Mouse (Mus musculus) stomach, postnatal 0 days (tissue): ENCODE data around the gene Aamp. TPM values are rescaled to one million over a fixed set of nuclear protein-coding genes. Genes with fewer than 3 reads are reported as not detected.
A peak's percentile ranks its signal among the peaks of the same experiment; 100 is the strongest.

ENCODE experiments used
- ATAC-seq: fragments of 200-750 bp; cut with Nextera tagmentation; 2 replicates; pipeline ENCODE4 v1.8.0; 2017; ENCODE audit not compliant: low FRiP score, low TSS enrichment
- DNase-seq: peaks from one replicate; pipeline ENCODE4 v3.0.0-alpha.2; 2016; ENCODE audit warnings: low spot score
- H3K27ac ChIP-seq: fragments of 300-500 bp; sonication (generic); replicated peaks from 2 replicates; pipeline ENCODE4 v1.5.1; 2014; ENCODE audit warnings: mild to moderate bottlenecking, control low read depth
- H3K27me3 ChIP-seq: fragments of 300-500 bp; sonication (generic); 2 replicates; pipeline ENCODE4 v1.6.1; 2014; ENCODE audit warnings: low read length; ENCODE audit not compliant: control insufficient read depth, insufficient read depth
- H3K36me3 ChIP-seq: fragments of 300-500 bp; sonication (generic); 2 replicates; pipeline ENCODE4 v1.6.1; 2014; ENCODE audit warnings: low read length, mixed read lengths; ENCODE audit not compliant: control insufficient read depth, insufficient read depth
- H3K4me1 ChIP-seq: fragments of 300-500 bp; sonication (generic); replicated peaks from 2 replicates; pipeline ENCODE4 v1.6.1; 2014; ENCODE audit warnings: antibody characterized with exemption; ENCODE audit not compliant: control insufficient read depth, insufficient read depth
- H3K4me2 ChIP-seq: fragments of 300-500 bp; sonication (generic); replicated peaks from 2 replicates; pipeline ENCODE4 v1.6.1; 2014; ENCODE audit warnings: low read depth, mild to moderate bottlenecking, control low read depth, moderate library complexity
- H3K4me3 ChIP-seq: fragments of 300-500 bp; sonication (generic); 2 replicates; pipeline ENCODE4 v1.5.1; 2014; ENCODE audit warnings: low read depth, low read length, control low read depth
- H3K9ac ChIP-seq: fragments of 300-500 bp; sonication (generic); 2 replicates; pipeline ENCODE4 v1.6.1; 2014; ENCODE audit warnings: mild to moderate bottlenecking, low read length, control low read depth, mixed read lengths
- H3K9me3 ChIP-seq: fragments of 300-500 bp; sonication (generic); 2 replicates; pipeline ENCODE4 v1.6.1; 2016; ENCODE audit warnings: low read length; ENCODE audit not compliant: control insufficient read depth
- CTCF ChIP-seq: IDR thresholded peaks from 2 replicates; pipeline ENCODE4 v1.5.1; 2016; ENCODE audit warnings: antibody characterized with exemption, low read depth, mild to moderate bottlenecking, moderate library complexity
- EP300 ChIP-seq: optimal IDR thresholded peaks from 2 replicates; pipeline ENCODE3; 2016; ENCODE audit warnings: antibody characterized with exemption
- WGBS: fragments of 180-500 bp; shearing (Covaris S2); extraction: QIAGEN DNeasy Blood & Tissue Kit; methylation state at CpG from one replicate; pipeline ENCODE4 v1.1.7; 2014; 5-methylcytosine and 5-hydroxymethylcytosine counted together
- polyA plus RNA-seq: library from polyadenylated mRNA; unstranded; fragments of >200 nt; fragmentation: Nextera tagmentation; extraction: Ambion mirVana; gene quantifications from 2 replicates; pipeline ENCODE4 v1.2.1, GENCODE M21; 2015

Aamp gene
- polyA plus RNA-seq, 1 experiment from 2014 or later: 157 TPM

DNA sequence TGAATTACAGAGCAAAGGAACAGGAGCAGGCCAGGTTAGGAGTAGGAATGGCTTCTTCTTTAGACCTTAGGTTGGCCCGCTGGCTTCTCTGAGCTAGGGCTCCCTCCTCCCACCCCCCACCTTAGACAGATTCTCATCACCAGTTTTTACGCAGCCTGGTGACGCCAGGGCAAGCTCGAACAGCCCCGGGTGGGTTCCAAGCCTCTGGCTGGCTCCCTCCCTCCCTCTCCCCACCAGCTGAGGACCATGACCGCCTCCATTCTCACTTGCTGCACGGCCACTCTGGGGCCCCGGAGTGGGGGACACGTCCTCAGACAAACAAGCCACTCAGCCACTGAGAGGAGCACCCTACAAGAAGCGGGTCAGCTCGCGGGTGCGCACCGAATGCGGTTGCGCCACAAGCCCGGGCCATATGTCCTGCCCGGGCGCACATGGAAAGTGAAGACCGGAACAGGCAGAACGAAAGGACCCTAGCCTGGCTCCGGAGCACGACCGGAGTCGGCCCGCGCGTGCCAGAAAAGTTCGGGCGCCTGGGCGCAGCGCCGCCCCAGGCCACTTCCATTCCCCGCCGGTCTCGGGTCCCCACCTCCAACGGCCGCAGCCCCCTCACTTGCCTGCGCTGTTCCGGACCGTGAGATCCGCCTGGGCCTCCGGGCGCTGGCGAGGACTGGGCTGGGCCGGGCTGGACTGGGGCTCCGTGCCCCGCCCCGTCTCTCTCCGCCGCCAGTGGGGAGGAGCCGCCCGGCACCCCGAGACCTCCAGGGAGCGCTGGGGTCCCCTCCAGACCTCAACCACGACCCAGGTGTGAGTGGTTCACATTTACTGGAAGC lies 19.2 kb upstream of the Aamp start:
- H3K4me1 ChIP-seq: peaks cover 7% of the 10 kb centered on the region; the same call in 1 of the 2 replicates
- ATAC-seq: peak; percentile 75
- peak; percentile 87 for DNase-seq
- no peaks in the 10 kb centered on the region for H3K9me3 ChIP-seq
- H3K9ac ChIP-seq: peak overlapping the region; percentile 97
- no peaks in the 10 kb centered on the region for H3K27me3 ChIP-seq
- H3K4me3 ChIP-seq: peak overlapping the region; percentile 92
- under 1% methylated on average over 52 of the region's 56 CpGs for WGBS
- peak overlapping the region; percentile 97 for H3K27ac ChIP-seq
- peak overlapping the region; percentile 76 for H3K4me2 ChIP-seq
- no peaks in the 10 kb centered on the region for H3K36me3 ChIP-seq
- TF ChIP-seq CTCF (no peak; the same call in 1 of the 2 replicates), EP300 (no peak)

DNA sequence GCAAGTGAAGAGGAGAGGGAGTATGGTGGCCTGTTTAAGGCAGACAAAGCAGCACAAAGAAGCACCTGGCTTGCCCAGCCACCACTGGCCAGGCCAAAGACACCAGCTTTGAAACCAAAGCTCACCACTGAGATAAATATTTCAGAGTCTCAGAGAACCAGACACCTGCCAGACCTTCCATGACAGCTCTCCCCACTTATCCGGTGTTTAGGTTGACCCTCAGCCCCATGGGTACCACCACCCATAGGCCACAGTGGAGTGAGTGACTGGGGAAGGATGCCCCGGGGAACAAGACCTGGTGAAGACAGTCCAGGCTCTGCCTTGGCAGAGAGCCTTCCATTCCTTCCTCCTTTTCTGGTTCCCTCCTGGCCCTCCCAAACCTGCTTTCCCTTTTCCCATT lies 18.3 kb upstream of the Aamp start:
- peak overlapping the region; percentile 92 for H3K4me3 ChIP-seq
- peaks cover 16% of the 10 kb centered on the region for H3K4me1 ChIP-seq
- TF ChIP-seq CTCF (no peak), EP300 (no peak)
- ATAC-seq: no peak
- H3K27me3 ChIP-seq: no peaks in the 10 kb centered on the region
- peak overlapping the region; percentile 78 for H3K27ac ChIP-seq
- peak overlapping the region; percentile 76 for H3K4me2 ChIP-seq
- H3K9ac ChIP-seq: peak overlapping the region; percentile 97
- no peak for DNase-seq
- WGBS: 50% methylated on average over 2 of the region's 2 CpGs
- H3K9me3 ChIP-seq: no peaks in the 10 kb centered on the region
- no peaks in the 10 kb centered on the region for H3K36me3 ChIP-seq

- peak overlapping the region; percentile 92; the same call in 1 of the 2 replicates for H3K4me3 ChIP-seq
- H3K27ac ChIP-seq: peak overlapping the region; percentile 78; the same call in 1 of the 2 replicates
- H3K4me1 ChIP-seq: peaks cover 21% of the 10 kb centered on the region
- no peaks in the 10 kb centered on the region for H3K36me3 ChIP-seq
- ATAC-seq (no peak), DNase-seq (no peak)
- H3K9ac ChIP-seq: peak overlapping the region; percentile 97
- H3K27me3 ChIP-seq: no peaks in the 10 kb centered on the region
- H3K4me2 ChIP-seq: peak overlapping the region; percentile 76
- TF ChIP-seq EP300: no peak
- no peak for TF ChIP-seq CTCF
- 81% methylated on average over 7 of the region's 7 CpGs for WGBS
- no peaks in the 10 kb centered on the region for H3K9me3 ChIP-seq
Measured at GRCm38 (mm10) chr1:74302229-74302628, 17.7 kb upstream of the Aamp start.

DNA sequence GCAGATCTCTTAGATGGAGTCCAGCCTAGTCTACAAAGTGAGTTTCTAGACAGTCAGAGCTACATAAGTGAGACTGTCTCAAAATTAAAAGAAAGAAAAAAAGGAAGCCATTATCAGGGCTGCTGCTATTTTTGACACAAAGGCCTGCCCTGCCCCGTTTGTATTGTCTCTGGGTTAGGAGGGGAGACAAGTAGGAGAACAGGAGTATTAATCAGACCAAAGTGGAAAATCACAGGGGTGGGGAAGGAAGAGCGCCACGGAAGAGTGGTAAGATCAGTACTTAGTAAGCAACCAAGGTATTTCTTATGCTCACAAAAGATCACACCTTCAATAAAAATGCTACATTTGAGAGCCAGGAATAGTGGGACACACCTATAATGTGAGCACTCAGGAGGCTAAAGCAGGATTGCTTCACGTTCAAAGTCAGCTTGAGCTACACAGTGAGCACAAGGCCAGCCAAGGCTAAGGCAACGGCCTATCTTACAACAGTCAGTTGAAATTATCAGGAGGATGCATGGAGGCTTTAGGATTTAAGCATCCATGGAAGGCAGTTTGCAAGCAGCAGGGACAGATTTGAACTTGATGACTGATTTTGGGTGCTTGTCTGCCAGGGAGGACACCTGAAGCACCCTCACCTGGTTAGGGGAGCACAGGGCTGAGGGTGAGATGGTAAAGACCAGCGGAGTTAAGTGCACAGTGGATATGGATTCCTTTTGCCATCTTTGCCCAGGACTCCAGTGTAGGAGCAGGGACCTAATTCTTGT lies 16.0 kb upstream of the Aamp start:
- Histone ChIP-seq H3K36me3 (no peaks in the 10 kb centered on the region), H3K27ac (peak overlapping the region; percentile 73), H3K9ac (no peak overlapping the region), H3K9me3 (no peaks in the 10 kb centered on the region), H3K27me3 (no peaks in the 10 kb centered on the region), H3K4me3 (no peak overlapping the region), H3K4me1 (peaks cover 35% of the 10 kb centered on the region), H3K4me2 (no peak overlapping the region)
- ATAC-seq: no peak
- peak; percentile 17 for DNase-seq
- no peak for TF ChIP-seq EP300
- no peak for TF ChIP-seq CTCF
- 52% methylated on average over 6 of the region's 6 CpGs for WGBS

- peak; percentile 59 for DNase-seq
- 34% methylated on average over 5 of the region's 5 CpGs for WGBS
- no peaks in the 10 kb centered on the region for H3K9me3 ChIP-seq
- peak overlapping the region; percentile 31 for H3K4me2 ChIP-seq
- no peaks in the 10 kb centered on the region for H3K27me3 ChIP-seq
- TF ChIP-seq EP300 (no peak), CTCF (no peak)
- H3K9ac ChIP-seq: peak overlapping the region; percentile 51
- peak overlapping the region; percentile 100 for H3K27ac ChIP-seq
- ATAC-seq: no peak
- H3K36me3 ChIP-seq: peaks cover 3% of the 10 kb centered on the region; the same call in 1 of the 2 replicates
- peaks cover 46% of the 10 kb centered on the region for H3K4me1 ChIP-seq
- no peak overlapping the region; the same call in 1 of the 2 replicates for H3K4me3 ChIP-seq
Measured at GRCm38 (mm10) chr1:74298996-74299395, 14.5 kb upstream of the Aamp start.
